Mouse (Mus musculus) E14TG2a.4 (cell line): Measurements from ENCODE around the gene Trpm3.

Experiments
- CTCF ChIP-seq: conservative IDR thresholded peaks from 2 replicates; pipeline ENCODE4 v1.5.1; 2014; ENCODE audit warnings: low read length
- NANOG ChIP-seq: IDR thresholded peaks from 2 replicates; pipeline ENCODE4 v1.6.1; 2014; ENCODE audit warnings: borderline replicate concordance, low read length, mixed read lengths

GRCm38 (mm10) chr19:22882670-22883111, 743.8 kb downstream of the Trpm3 start:
- TF ChIP-seq CTCF: no peak
- no peak for TF ChIP-seq NANOG
